22 mouse cellular contexts compared by ENCODE assay signal in the genomic region with DNA sequence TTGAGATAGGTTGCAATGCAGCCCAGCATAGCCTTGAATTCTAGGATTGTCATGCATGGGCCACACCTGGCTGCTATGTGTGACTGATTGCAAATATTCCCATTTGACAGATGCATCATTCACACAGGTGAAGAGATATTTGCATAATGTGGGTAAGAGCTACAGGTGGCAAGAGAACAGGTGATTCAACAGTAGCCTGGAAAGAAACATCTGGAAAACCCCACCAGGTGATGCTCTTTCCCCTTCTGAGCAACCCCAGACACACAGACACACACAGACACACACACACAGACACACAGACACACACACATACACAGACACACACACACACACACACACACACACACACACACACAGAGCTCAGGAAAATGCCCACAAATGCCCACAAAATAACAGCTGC. TPM values are rescaled to one million over a fixed set of nuclear protein-coding genes. Genes with fewer than 3 reads are reported as not detected.
DNase-seq lines count a peak whose midpoint lies in the region; ATAC-seq and TF ChIP-seq lines count a peak whose summit lies in the region.
"Had no signal": no experiment of that assay in that cellular context is flagged by ENCODE, and none has a peak within 500 bp of the region (broad histone marks: within the 10 kb centered on the region; RNA-seq: fewer than 3 reads in every experiment).

No protein-coding gene starts in this region.

- TF ChIP-seq CTCF in cerebellum, adult 2 months (IDR thresholded peaks at IDR 0.05; ENCODE audit: borderline replicate concordance, insufficient read depth, low read depth, low read length): no peak

- H3K27me3 ChIP-seq in cerebellum, adult 2 months (ENCODE audit: control insufficient read depth, insufficient read depth, low read length): no peaks in the 10 kb centered on the region
- H3K27me3 ChIP-seq in hindbrain, embryonic 16.5 days (replicated peaks; ENCODE audit: control insufficient read depth, insufficient read depth, low read length): no peaks in the 10 kb centered on the region
- no peaks in the 10 kb centered on the region for H3K27me3 ChIP-seq in hindbrain, embryonic 11.5 days (ENCODE audit: control insufficient read depth, insufficient read depth, low read length)
- H3K27me3 ChIP-seq in midbrain, embryonic 16.5 days (ENCODE audit: control insufficient read depth, insufficient read depth, low read depth, low read length): no peaks in the 10 kb centered on the region
- H3K27me3 ChIP-seq in midbrain, embryonic 11.5 days (ENCODE audit: control insufficient read depth, insufficient read depth, low read length): no peaks in the 10 kb centered on the region
- H3K27me3 ChIP-seq in splenic B cell, adult 2 months (ENCODE audit: control insufficient read depth, insufficient read depth, low read length, poor library complexity, severe bottlenecking): no peaks in the 10 kb centered on the region
- H3K27me3 ChIP-seq: embryonic facial prominence, embryonic 12.5 days; kidney, embryonic 15.5 days; lung, embryonic 15.5 days had no signal

- peak overlapping the region; percentile 46 for H3K4me3 ChIP-seq in cerebellum, adult 2 months (replicated peaks; ENCODE audit: insufficient read depth, low read depth, low read length)
- no peak overlapping the region for H3K4me3 ChIP-seq in hindbrain, embryonic 16.5 days (ENCODE audit: low read length)
- H3K4me3 ChIP-seq in hindbrain, embryonic 11.5 days (ENCODE audit: low read depth, low read length): no peak overlapping the region
- H3K4me3 ChIP-seq in midbrain, embryonic 16.5 days (ENCODE audit: low read depth, low read length): no peak overlapping the region
- H3K4me3 ChIP-seq in midbrain, embryonic 11.5 days (ENCODE audit: low read depth, low read length): no peak overlapping the region
- H3K4me3 ChIP-seq: embryonic facial prominence, embryonic 12.5 days; heart, embryonic 15.5 days; kidney, embryonic 15.5 days; left cerebral cortex, adult 2 months; lung, embryonic 15.5 days had no signal

- no peak overlapping the region for H3K9ac ChIP-seq in hindbrain, embryonic 16.5 days (ENCODE audit: low read depth, low read length)
- H3K9ac ChIP-seq in hindbrain, embryonic 11.5 days (ENCODE audit: low read depth, low read length): no peak overlapping the region
- H3K9ac ChIP-seq in midbrain, embryonic 16.5 days (ENCODE audit: low read depth, low read length): no peak overlapping the region
- H3K9ac ChIP-seq in midbrain, embryonic 11.5 days (ENCODE audit: low read length): no peak overlapping the region
- H3K9ac ChIP-seq: embryonic facial prominence, embryonic 12.5 days; heart, embryonic 15.5 days; kidney, embryonic 15.5 days; liver, embryonic 14.5 days; lung, embryonic 15.5 days had no signal

- 0 out of 2 replicates have a peak overlapping the region, but pooled peaks have one; percentile 27 for H3K4me2 ChIP-seq in hindbrain, embryonic 16.5 days (ENCODE audit: low read length)
- no peak overlapping the region for H3K4me2 ChIP-seq in hindbrain, embryonic 11.5 days (replicated peaks; ENCODE audit: low read depth, low read length)
- H3K4me2 ChIP-seq in midbrain, embryonic 16.5 days (ENCODE audit: low read length): no peak overlapping the region
- H3K4me2 ChIP-seq in midbrain, embryonic 11.5 days: no peak overlapping the region
- H3K4me2 ChIP-seq: embryonic facial prominence, embryonic 12.5 days; heart, embryonic 15.5 days; kidney, embryonic 15.5 days; lung, embryonic 15.5 days had no signal

- H3K4me1 ChIP-seq in cerebellum, adult 2 months (ENCODE audit: control insufficient read depth, insufficient read depth, low read length): peaks cover 35% of the 10 kb centered on the region; the same call in 1 of the 2 replicates
- H3K4me1 ChIP-seq in hindbrain, embryonic 16.5 days (ENCODE audit: control insufficient read depth, insufficient read depth, low read depth, low read length): peaks cover 32% of the 10 kb centered on the region
- peaks cover 4% of the 10 kb centered on the region; the same call in 1 of the 2 replicates for H3K4me1 ChIP-seq in hindbrain, embryonic 11.5 days (replicated peaks; ENCODE audit: control insufficient read depth, insufficient read depth, low read length)
- peaks cover 16% of the 10 kb centered on the region for H3K4me1 ChIP-seq in midbrain, embryonic 16.5 days (ENCODE audit: control insufficient read depth, insufficient read depth, low read length)
- peaks cover 8% of the 10 kb centered on the region; the same call in 1 of the 2 replicates for H3K4me1 ChIP-seq in midbrain, embryonic 11.5 days (ENCODE audit: control insufficient read depth, insufficient read depth, low read length)

- no peaks in the 10 kb centered on the region for H3K36me3 ChIP-seq in hindbrain, embryonic 16.5 days (ENCODE audit: control insufficient read depth, insufficient read depth, low read length)
- no peaks in the 10 kb centered on the region for H3K36me3 ChIP-seq in hindbrain, embryonic 11.5 days (ENCODE audit: control insufficient read depth, insufficient read depth, low read length)
- H3K36me3 ChIP-seq in midbrain, embryonic 16.5 days (ENCODE audit: control insufficient read depth, insufficient read depth, low read length): no peaks in the 10 kb centered on the region
- H3K36me3 ChIP-seq in midbrain, embryonic 11.5 days (ENCODE audit: control insufficient read depth, insufficient read depth, low read length): no peaks in the 10 kb centered on the region
- no peaks in the 10 kb centered on the region for H3K36me3 ChIP-seq in splenic B cell, adult 2 months (ENCODE audit: control insufficient read depth, insufficient read depth, low read length, poor library complexity, severe bottlenecking)
- H3K36me3 ChIP-seq: embryonic facial prominence, embryonic 12.5 days; heart, embryonic 15.5 days; kidney, embryonic 15.5 days; lung, embryonic 15.5 days had no signal

- H3K27ac ChIP-seq in cerebellum, adult 2 months (ENCODE audit: insufficient read depth, low read length): peak overlapping the region; percentile 72
- H3K27ac ChIP-seq in hindbrain, embryonic 16.5 days (ENCODE audit: low read depth, low read length): 0 out of 2 replicates have a peak overlapping the region, but pooled peaks have one; percentile 42
- H3K27ac ChIP-seq in hindbrain, embryonic 11.5 days (ENCODE audit: low read depth, low read length): no peak overlapping the region
- 0 out of 2 replicates have a peak overlapping the region, but pooled peaks have one; percentile 13 for H3K27ac ChIP-seq in midbrain, embryonic 16.5 days (ENCODE audit: low read length)
- H3K27ac ChIP-seq in midbrain, embryonic 11.5 days (ENCODE audit: low read depth, low read length): no peak overlapping the region
- H3K27ac ChIP-seq: embryonic facial prominence, embryonic 12.5 days; heart, embryonic 15.5 days; kidney, embryonic 15.5 days; liver, embryonic 14.5 days; lung, embryonic 15.5 days had no signal

- ATAC-seq in hindbrain, embryonic 16.5 days: no peak
- no peak for ATAC-seq in hindbrain, embryonic 11.5 days (ENCODE audit: low FRiP score)
- no peak for ATAC-seq in midbrain, embryonic 16.5 days
- ATAC-seq in midbrain, embryonic 11.5 days (ENCODE audit: low FRiP score): no peak

- TF ChIP-seq POLR2A in cerebellum, adult 2 months (IDR thresholded peaks at IDR 0.05; ENCODE audit: borderline replicate concordance, insufficient read depth, low read length): no peak

- DNase-seq in cerebellum, adult 2 months: no peak
- no peak for DNase-seq in cerebellum, postnatal 4 days (ENCODE audit: low spot score in 2 of 2)
- no peak for DNase-seq in hindbrain, embryonic 11.5 days (ENCODE audit: low spot score)
- no peak for DNase-seq in midbrain, embryonic 11.5 days (ENCODE audit: low spot score, missing footprints)
- DNase-seq in splenic B cell, adult 2 months (ENCODE audit: low read depth, low spot score): peak; percentile 36
- no peak for DNase-seq in spleen, postnatal 4 days (ENCODE audit: low spot score in 2 of 2)
- DNase-seq: heart, postnatal 4 days; kidney, postnatal 4 days; lung, postnatal 4 days; thymus, adult 18-20 months; thymus, postnatal 36 days had no signal

- H3K9me3 ChIP-seq in hindbrain, embryonic 16.5 days (ENCODE audit: control insufficient read depth, low read length): no peaks in the 10 kb centered on the region
- no peaks in the 10 kb centered on the region for H3K9me3 ChIP-seq in hindbrain, embryonic 11.5 days (ENCODE audit: control insufficient read depth, low read length)
- H3K9me3 ChIP-seq in midbrain, embryonic 16.5 days (replicated peaks; ENCODE audit: control insufficient read depth, low read length, poor library complexity, severe bottlenecking): no peaks in the 10 kb centered on the region
- H3K9me3 ChIP-seq in midbrain, embryonic 11.5 days (ENCODE audit: control insufficient read depth, low read length): no peaks in the 10 kb centered on the region
- H3K9me3 ChIP-seq: embryonic facial prominence, embryonic 12.5 days; heart, embryonic 15.5 days; kidney, embryonic 15.5 days; lung, embryonic 15.5 days had no signal

RNA-seq across cellular contexts. Expression of a gene that starts 4.1 kb away (rescaled TPM):
- polyA plus RNA-seq in cerebellum, adult 2 months (2012; rRNA removed): 64.6 and 67.0 TPM in 2 replicates
- polyA plus RNA-seq in hindbrain, embryonic 16.5 days (2015; fragmentation: Nextera tagmentation; extraction: Ambion mirVana): 12.8 and 16.7 TPM in 2 replicates
- polyA plus RNA-seq in hindbrain, embryonic 11.5 days (2014; fragmentation: Nextera tagmentation; extraction: Ambion mirVana): 14.8 and 16.8 TPM in 2 replicates
- 12.9 and 13.8 TPM in 2 replicates for polyA plus RNA-seq in midbrain, embryonic 16.5 days (2015; fragmentation: Nextera tagmentation; extraction: Ambion mirVana)
- polyA plus RNA-seq in midbrain, embryonic 11.5 days (2014; fragmentation: Nextera tagmentation; extraction: Ambion mirVana): 13.1 and 15.8 TPM in 2 replicates

RNA-seq across cellular contexts. Expression of a gene that starts 7.1 kb away (rescaled TPM):
- 0.28 and 0.41 TPM in 2 replicates for polyA plus RNA-seq in cerebellum, adult 2 months (2012; rRNA removed)
- polyA plus RNA-seq in hindbrain, embryonic 16.5 days (2015; fragmentation: Nextera tagmentation; extraction: Ambion mirVana): 0.31 and 0.37 TPM in 2 replicates
- polyA plus RNA-seq in hindbrain, embryonic 11.5 days (2014; fragmentation: Nextera tagmentation; extraction: Ambion mirVana): 0.13 and 0.19 TPM in 2 replicates
- 0.10 and 0.21 TPM in 2 replicates for polyA plus RNA-seq in midbrain, embryonic 16.5 days (2015; fragmentation: Nextera tagmentation; extraction: Ambion mirVana)
- polyA plus RNA-seq in midbrain, embryonic 11.5 days (2014; fragmentation: Nextera tagmentation; extraction: Ambion mirVana): not detected in 2 replicates
- polyA plus RNA-seq: embryonic facial prominence, embryonic 12.5 days; heart, embryonic 15.5 days; limb, embryonic 14.5 days; liver, embryonic 14.5 days; lung, embryonic 15.5 days had no signal

RNA-seq across cellular contexts. Expression of a gene that starts 39.3 kb away (rescaled TPM):
- 44.5 and 47.0 TPM in 2 replicates for polyA plus RNA-seq in cerebellum, adult 2 months (2012; rRNA removed)
- 90.2 and 90.6 TPM in 2 replicates for polyA plus RNA-seq in hindbrain, embryonic 16.5 days (2015; fragmentation: Nextera tagmentation; extraction: Ambion mirVana)
- 167 and 171 TPM in 2 replicates for polyA plus RNA-seq in hindbrain, embryonic 11.5 days (2014; fragmentation: Nextera tagmentation; extraction: Ambion mirVana)
- polyA plus RNA-seq in midbrain, embryonic 16.5 days (2015; fragmentation: Nextera tagmentation; extraction: Ambion mirVana): 96.8 and 110 TPM in 2 replicates
- polyA plus RNA-seq in midbrain, embryonic 11.5 days (2014; fragmentation: Nextera tagmentation; extraction: Ambion mirVana): 183 and 194 TPM in 2 replicates

RNA-seq across cellular contexts. Expression of a gene that starts 59.2 kb away (rescaled TPM):
- 0.36 TPM in 1 of 2 replicates, not detected in the other for polyA plus RNA-seq in cerebellum, adult 2 months (2012; rRNA removed)
- not detected in 2 replicates for polyA plus RNA-seq in hindbrain, embryonic 16.5 days (2015; fragmentation: Nextera tagmentation; extraction: Ambion mirVana)
- not detected in 2 replicates for polyA plus RNA-seq in hindbrain, embryonic 11.5 days (2014; fragmentation: Nextera tagmentation; extraction: Ambion mirVana)
- polyA plus RNA-seq in midbrain, embryonic 16.5 days (2015; fragmentation: Nextera tagmentation; extraction: Ambion mirVana): not detected in 2 replicates
- 0.36 TPM in 1 of 2 replicates, not detected in the other for polyA plus RNA-seq in midbrain, embryonic 11.5 days (2014; fragmentation: Nextera tagmentation; extraction: Ambion mirVana)
- polyA plus RNA-seq: embryonic facial prominence, embryonic 12.5 days; gonadal fat pad, adult 2 months; heart, embryonic 15.5 days; intestine, embryonic 16.5 days; kidney, embryonic 15.5 days; limb, embryonic 14.5 days; liver, embryonic 14.5 days; lung, embryonic 15.5 days had no signal

Comparison
In these comparisons a context has a peak if more than half of its experiments do, and no peak if none do; other contexts are left out.
1. H3K27ac ChIP-seq: peak in cerebellum, adult 2 months (single experiment), hindbrain, embryonic 16.5 days (single experiment) and midbrain, embryonic 16.5 days (single experiment); none in hindbrain, embryonic 11.5 days (single experiment) and midbrain, embryonic 11.5 days (single experiment).